Mouse (Mus musculus) frontal cortex, postnatal 36 days (tissue): Measurements from ENCODE around the gene Ebf1.

Experiments
- DNase-seq, 2 experiments: peaks; one replicate each; pipeline ENCODE4 v3.0.0; 2022; ENCODE audit warnings: low spot score in 2 of 2

Ebf1 gene

DNA sequence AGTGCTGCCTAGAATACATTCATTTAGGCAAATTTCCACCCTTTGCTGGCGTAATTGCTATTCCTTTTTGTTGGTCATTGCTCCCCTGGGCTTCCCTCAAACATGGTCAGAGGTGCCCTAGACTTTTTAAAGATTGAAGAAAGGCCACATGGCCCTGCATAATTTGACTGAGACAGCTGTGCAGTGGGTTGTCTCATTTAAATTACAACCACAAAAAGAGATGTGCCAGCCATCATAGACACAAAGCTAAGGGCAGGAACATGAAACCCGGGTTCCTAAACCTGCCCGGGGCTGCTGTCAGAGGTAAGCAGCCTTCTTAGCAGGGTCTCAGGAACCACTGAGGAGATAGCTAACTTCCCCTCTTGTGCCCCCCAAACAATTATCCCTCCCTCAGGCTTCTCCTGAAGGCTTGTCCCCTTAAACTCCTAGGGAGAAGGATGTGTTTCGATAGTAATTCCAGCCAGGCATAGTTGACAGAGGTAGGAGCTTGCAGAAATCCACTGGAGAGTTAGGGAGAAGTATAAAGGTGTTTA lies 46.6 kb downstream of the Ebf1 start:
- DNase-seq = no peak

DNA sequence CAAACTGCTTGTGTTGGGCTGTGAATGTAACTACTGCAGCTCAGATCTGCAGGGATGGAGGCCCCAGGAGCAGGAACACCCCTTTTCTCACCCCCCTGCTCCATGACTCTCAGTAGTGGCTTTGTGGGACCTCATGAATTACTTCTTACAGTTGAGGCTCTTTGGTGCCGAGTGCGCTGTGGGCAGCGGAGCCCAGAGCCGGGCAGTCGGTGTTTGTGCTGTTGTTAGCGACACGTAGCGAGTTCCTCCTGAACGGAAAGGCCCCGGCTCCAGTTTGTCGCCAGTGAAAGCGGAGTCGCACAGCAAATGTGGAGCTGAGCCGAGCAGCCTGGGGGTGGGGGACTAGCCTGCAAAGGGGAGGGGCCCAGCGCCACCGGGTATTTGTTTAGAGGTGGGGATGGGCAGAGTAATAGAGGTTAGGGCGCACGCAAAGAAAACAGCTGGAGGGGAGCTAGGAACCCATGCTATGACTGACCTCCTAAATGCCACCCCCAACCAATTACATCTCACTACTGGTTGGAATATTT lies 48.1 kb downstream of the Ebf1 start:
- DNase-seq = peak in 1 of 2 experiments; percentile 5

DNA sequence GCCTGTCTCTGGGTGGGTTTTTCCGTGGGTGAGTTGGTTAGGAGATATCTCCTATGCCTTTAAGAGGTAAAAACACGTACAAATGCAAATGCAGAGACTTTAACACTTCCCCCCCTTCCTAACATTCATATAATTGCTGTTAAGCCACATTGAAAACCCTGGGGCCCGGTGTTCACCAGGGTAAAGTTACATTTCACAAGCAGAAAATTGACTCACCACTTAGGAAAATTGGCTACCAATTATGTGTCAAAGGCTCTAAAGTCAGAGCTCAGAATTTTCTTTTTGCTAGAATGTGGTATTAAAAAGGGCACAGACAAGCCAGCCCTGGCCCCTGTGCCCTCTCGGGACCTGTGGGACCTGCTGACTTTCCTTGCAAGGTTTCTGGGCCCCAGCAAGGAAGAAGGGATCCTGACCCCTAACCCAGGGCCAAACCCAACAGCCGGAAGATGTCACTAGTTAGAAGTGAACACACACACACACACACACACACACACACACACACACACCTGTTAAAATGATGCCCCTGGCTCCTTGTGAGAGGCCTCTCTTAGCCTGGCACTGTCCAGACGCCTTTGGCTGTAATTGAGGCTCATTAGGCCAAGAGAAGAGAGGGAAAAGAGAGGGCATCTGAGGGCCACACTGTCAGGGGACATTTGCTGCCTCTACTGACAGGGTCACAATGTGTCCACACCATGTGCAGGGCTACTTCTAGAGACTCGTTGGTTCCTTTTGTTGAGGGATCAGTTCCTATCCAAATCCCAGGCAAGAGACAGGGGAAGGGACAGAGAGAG lies 48.8 kb downstream of the Ebf1 start:
- no peak for DNase-seq

DNA sequence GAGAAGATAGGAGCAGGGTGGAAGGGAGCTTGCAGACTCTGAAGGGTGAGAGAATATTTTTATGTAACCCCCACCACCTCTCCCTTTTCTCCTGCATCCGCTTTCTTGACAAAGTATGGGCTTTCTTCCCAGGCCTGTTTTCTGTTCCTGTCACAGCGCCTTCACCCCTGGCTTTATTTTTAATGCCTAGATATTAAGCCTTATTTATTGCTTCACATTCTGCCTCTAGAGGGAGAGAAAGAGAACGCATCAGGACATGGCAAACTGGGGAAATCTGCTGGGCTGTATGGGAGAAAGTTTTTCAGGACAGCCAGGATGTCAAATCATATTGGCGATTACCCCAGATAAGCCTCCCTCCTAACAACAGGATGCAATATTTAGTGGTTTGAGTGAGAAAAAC lies 49.6 kb downstream of the Ebf1 start:
- DNase-seq = no peak

DNA sequence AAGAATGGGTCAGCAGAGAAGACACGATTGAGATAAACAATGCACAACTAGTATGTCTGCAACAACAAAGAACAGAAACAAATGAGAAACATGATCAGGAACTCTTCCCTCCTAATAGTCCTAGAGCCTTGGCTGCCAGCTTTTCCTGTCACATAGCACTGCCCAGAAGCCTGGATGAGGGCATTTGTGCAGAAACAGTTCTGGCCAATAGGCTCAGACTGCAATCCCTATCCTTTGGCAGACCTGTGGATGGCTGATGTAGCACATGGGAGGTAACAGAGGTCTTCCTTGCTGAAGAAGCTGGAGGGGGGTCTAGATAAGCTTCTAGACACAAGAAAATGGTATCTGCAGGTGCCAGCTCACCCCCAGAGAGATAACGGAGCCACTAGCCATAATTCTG lies 64.2 kb downstream of the Ebf1 start:
- no peak for DNase-seq

DNA sequence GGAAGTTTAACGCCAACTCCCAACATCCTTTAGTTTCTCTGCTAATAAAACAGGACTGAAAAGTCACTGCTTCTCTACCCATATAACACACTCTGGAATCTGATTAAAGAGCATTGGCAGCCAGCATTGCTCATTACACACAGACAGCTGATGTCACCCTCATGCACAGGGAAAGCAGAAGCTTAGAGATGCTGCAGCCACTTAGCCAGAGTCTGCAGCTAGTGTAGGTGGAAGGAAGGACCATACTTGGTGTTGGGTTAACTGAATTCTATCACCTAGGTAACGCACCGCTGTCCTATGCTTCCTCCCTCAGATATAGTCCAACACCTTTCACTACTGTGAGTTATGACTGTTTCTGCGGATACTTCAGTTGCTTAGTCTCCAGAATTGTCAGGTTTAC lies 64.9 kb downstream of the Ebf1 start:
- DNase-seq = no peak

DNA sequence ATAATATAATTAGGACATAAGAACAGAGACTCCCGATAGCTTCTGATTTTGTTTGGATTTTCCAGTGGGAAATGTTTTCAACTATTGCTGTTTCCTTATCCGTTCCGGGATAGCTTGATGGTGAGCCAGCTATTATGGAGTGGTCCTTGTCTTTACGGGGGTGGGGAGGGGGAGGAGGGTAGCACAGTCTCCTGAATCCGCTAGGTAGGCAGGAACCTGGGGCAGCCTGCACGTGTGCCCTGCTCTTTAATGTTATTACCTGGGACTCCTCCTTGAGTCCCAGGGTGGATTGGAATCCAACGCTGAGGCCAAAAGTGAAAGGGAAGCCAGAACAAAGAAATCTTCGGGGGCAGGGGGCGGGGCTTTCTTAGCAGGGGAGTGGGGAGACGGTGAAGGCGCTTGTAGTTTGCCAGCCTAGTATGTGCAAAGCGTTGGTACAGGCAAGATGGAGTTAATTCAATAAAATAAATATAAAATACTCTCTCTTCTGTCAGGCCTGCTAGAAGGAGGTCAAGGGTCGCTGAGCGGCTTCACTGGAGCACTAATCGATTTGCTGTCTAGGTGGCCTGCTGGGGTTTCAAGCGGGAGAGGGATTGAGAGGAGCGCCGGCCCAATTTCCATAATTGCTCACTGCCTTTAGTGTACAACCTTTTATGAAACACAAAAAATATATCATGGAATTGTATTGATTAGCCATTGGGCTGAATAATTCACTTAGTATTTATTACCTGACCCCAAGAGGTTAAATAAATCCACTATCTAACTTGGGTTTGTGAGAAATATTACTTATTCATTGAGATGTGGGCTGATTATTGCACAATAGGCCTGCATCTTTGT lies 65.8 kb downstream of the Ebf1 start:
- no peak for DNase-seq

DNA sequence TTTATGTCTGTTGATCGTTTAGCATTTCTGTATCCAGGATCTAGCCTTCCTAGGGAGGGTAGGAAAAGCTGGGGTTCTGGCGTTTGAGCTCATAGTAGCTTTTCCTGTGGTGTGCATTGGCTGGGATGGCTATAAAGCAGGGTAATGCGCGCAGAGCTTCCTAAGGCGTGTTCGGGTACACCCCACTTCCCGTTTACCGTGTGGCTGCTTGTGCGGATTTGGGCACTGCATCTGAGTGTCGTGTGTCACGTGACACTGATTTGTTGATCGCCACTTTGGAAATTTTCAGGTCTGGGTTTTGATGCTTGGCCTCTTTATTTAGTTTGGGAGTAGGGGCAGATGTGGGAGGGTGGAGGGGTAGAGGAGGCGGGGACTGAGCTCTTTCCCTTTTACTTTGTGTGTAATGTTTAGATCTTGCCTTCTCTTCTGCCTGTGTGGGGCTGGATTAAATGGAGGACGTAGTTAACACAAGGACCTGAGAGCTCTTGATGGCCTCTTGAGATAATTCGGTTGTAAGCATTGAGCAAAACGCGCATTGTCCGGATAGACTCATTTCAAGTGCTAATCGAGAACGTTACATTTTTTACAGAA lies 67.5 kb downstream of the Ebf1 start:
- DNase-seq = no peak

DNA sequence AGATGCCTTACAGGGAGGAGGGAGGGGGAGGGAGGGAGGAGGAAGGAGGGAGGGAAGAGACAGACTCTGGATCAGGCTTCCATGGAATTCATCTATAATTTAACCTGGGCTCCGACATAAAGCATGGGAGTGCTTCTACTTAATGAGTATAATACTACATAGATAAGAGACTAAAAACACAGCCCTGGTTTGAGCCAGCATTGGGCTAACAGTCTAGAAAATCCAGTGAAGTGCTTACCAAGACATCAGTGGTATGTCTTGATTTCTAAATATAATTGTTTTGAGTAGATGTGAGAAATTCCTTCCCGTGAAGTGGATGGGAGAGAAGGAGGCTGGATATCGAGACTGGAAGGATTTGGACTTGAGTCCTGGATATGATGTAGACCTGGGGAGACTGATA lies 68.0 kb downstream of the Ebf1 start:
- no peak for DNase-seq

DNA sequence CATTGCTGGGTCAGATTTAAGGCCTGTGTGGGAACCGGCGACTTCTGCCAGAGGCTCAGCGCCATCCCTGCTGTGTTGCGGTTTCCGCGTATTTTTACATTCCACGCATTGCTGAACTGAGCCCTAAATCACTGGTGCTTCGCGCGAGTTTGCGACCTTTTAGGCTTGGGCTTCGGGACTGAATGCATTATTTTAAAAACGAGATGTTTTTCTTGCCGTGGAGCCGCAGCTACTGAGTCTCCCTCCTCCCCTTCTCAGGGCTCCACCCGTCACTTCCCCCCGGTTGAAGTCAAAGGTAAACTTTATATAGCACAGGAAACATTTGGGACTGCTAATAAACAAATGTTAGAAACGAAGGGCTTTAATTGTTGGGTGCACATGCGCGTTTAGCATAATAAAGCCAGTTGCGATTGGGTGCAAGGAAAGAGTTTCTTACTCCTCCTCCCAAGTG lies 68.8 kb downstream of the Ebf1 start:
- DNase-seq = no peak

DNA sequence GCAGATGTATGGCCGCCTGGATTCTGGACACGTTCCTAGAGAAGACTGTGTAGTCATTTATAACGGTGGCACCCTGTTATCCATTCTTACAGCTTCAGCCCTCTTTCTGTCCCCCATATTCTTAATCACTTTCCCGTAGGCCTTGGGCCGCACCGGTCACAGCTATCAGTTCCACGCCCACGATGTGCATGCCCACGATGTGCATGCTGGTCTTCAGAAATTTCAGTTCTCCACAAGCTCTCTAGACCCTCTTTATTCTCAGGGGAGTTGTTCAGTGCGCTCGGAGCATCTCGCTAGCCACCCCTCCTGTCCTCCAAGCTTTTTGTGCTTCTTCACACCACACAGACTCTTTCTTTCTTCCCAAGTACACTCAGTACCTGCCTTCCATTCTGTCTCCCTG lies 69.3 kb downstream of the Ebf1 start:
- DNase-seq = no peak

DNA sequence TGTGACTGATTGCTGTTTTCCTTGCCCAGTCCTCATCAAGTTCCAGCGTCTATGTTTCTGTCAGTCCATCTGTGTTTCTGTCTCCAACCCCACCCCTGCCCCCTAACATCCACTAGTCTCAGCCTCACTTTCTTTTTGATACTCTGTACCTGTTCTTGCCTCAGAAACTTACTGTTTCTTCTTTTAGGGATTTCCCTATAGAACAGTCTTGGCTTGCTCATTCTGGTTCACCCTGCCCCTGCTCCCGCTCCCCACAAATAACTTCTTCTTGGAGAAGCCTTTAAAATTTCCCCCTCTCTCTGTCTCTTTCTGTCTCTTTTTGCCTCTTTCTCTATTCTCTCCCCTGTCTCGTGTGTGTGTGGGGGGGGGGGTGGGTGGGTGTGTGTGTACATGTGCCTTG lies 71.4 kb downstream of the Ebf1 start:
- no peak for DNase-seq

DNA sequence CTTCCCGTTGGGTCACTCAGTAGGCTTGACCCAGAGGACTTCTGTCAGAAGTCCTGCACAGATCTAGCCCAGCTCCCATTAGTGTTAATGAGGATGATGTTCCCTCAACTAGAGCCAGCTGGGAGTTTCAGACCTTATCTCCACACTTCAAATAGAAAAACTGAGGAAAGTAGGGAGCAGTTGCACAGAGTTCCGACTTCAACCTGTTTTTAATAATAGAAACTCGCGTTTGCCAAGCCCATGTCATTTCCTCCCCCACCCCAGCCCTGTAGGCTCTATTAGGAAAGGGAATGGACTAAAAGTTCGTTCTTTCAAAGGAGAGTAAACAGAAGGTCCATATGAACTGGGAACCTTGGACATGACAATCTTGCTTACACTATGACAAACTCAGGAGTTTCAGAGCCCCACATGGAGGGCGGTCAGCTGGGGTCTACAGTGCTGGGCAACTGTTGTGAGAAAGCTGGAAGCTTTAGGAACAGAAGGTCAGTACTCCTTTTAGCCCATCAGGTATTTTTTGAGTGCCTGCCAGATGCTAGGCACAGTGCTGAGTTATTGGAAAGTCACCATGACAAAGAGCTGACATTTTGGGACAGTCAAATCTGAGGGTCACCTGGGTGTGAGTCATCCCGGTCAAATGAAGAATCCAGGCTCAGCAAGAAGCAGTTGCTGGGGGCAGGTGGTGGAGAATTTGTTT lies 72.6 kb downstream of the Ebf1 start:
- DNase-seq = no peak

DNA sequence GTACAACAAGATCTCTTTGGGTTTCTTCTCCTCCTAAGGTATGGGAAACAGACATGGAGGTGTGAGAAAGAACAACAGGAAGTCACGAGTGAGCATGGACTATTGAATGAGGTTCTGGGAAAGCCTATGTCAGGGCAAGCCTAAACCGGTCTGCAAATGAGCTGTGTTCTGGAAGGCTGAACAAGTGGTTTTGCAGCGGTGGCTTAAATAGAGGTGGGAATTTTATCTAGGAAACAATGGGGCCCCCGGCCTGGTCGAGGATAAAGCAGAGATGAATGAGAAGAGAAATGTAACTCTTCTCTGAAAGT lies 73.1 kb downstream of the Ebf1 start:
- DNase-seq = no peak

DNA sequence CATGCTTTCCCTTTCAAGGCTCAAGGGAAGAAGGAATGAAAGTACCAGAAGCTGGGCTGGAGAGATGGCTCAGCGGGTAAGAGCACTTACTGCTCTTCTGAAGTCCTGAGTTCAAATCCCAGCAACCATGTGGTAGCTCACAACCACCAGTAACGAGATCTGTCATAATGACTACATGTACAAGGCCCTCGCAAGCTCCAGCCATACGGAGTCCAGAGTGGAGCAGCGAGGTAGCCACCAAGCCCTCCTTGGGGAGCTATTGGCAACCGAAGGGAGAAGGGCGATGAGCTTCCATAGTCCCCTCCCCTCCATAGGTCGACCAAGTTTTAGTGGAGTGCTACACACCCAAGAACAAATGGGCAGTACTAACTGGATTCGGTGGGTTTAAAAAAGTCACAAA lies 78.3 kb downstream of the Ebf1 start:
- DNase-seq = no peak

DNA sequence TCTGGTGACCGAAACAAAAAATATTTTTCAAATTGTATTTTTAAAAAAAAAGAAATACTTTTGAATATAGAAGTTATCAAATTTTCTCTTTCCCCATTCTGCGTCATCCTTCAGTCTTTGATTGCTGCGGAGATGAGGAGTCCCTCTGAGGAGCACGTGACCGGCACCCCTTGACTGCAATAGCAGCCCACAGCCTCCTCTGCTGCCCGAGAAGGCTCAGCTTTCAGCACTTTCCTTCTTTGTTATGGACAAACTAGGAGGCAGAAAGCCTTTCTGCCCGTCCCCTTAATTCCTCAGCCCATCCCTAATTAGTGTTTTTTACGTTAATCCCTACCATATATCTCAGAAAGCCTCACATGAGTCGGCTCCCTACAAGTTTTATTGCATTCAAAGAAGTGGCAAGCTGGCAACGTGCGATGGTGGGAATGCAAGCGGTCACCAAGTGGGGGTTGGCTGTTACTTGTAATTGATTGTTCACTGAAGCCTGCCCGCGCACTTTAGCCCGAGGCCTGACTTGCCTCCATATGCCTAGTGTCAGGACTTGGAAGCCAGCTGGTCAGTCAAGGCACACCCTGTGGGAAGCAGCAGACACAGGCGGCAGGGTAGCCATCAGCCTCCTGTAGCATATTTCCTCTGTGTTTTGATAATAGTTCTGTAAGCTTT lies 79.6 kb downstream of the Ebf1 start:
- DNase-seq = no peak

DNA sequence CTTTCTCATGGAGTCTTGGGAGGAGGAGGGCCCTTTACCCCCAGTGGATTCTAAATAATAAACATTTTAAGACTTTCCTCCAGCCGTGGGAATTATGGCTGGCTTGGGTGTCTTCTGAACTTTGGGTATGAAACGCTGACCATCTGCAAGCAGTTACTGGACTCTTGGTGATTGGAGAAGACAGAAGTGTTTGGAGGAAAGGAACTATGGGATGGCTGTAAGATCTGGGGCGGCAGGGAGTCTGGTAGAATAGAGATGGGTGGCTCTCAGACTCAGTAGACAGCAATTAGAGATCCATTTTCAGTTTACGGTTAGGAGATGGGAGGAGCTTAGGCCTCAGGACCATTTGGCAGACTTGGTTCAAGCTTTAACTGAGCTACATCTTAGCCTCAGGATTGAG lies 83.1 kb downstream of the Ebf1 start:
- DNase-seq = no peak

DNA sequence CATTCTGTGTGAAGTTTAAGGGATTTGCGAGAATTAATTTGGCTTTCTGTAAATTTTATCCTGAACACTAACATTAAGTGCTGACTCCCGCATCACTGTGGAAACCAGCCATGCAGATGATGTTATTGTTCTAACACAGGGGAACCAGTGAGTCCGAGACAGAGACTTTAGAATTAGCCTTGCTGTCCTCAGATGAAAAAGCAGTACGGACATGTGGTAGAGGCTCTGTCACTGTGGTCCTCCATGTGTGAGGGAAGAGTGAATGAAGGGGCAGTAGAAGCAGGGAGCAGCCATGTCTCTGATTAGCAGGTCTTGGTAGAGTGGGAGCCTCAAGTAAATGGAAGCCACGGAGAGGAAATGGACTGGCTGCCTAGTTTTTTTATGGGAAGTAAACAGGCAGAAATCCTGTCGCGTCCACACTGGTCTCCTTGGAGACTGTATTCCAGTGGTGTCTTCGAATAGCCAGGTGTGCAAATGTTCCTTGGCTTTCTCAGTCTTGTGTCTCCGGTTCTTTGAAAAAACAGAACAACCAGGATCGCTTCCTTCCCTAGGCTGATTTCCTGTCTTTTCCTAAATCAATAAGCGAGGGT lies 84.2 kb downstream of the Ebf1 start:
- no peak for DNase-seq

DNA sequence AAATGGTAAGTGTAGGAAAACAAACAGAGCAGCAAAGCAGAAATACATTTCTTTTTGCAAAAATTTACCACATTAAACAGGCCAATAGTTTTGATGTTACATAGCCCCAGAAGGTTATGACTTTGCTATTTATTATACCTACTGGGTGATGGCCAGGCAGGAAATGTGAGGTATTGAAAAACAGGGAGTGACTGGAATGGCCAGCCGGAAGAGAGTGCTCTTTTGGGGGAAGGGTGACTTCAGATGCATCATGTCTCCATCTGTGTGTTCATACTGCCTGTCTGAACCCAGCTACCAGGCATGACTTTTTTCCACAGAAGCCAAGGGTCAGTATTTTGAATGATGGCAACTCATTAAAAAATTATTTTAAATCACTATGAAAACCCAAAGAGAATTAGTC lies 84.7 kb downstream of the Ebf1 start:
- DNase-seq = no peak

DNA sequence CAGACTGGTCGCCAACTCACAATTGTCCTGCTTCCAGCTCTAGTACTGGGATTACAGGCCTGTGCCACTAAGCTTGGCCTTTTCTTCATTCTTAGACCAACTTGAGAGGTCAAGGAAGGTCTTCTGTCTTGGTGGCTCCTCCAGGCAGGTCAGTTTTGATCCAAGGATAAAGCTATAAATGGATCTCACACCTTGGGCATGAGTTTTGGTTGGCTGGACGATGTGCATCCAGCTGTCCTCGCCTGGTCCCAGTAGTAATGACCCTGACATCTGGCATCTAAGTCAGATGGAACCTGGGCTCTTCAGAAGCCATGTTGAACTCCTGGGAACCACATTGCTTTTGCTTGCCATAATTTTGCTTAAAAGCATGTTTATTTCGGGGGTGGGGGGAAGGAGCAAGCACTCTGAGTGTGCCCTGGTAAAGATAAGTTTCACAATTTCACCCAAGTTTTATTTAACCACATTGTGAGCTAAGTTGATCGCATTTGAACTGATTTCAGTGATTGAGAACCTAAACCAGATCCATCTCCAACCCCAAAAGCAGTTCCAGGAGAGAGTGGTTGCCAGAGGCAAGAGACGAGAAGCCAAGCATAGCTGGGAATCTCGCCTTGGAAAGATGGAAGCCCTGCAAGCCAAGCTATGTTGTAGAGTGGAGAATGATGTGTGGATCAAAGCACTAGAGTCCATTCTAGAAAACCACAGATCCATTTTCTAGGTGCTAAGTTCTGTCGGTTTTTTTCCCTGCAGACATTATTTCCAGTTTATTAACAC lies 85.8 kb downstream of the Ebf1 start:
- DNase-seq = no peak
